Mouse (Mus musculus) lung, embryonic 16.5 days (tissue): ENCODE measurements around the gene Sec62. TPM values are rescaled to one million over a fixed set of nuclear protein-coding genes. Genes with fewer than 3 reads are reported as not detected.

Source experiments
- polyA plus RNA-seq: library from polyadenylated mRNA; unstranded; fragments of >200 nt; fragmentation: Nextera tagmentation; extraction: Ambion mirVana; gene quantifications from 2 replicates; pipeline ENCODE4 v1.2.1, GENCODE M21; 2015

Gene Sec62
- polyA plus RNA-seq, 1 experiment from 2014 or later = 96.2 TPM

Other genes starting within 250 kb of the Sec62 start
- gene Mecom, start 244.9 kb upstream of the Sec62 start, polyA plus RNA-seq = 69.5 and 73.4 TPM in 2 replicates
- 0.10 TPM in 1 of 2 replicates, not detected in the other for gene Actrt3, start 192.9 kb upstream of the Sec62 start, polyA plus RNA-seq
- gene Mynn, start 190.8 kb upstream of the Sec62 start, polyA plus RNA-seq = 31.6 and 32.8 TPM in 2 replicates
- gene Lrriq4, start 148.4 kb upstream of the Sec62 start, polyA plus RNA-seq = not detected in 2 replicates
- 6.4 and 6.7 TPM in 2 replicates for gene Lrrc34, start 145.0 kb upstream of the Sec62 start, polyA plus RNA-seq
- 0.49 and 0.55 TPM in 2 replicates for gene Lrrc31, start 93.0 kb upstream of the Sec62 start, polyA plus RNA-seq
- not detected in 2 replicates for gene Samd7, start 46.6 kb upstream of the Sec62 start, polyA plus RNA-seq
- 5.0 and 5.1 TPM in 2 replicates for gene Gpr160, start 63.1 kb downstream of the Sec62 start, polyA plus RNA-seq
- 6.7 and 7.2 TPM in 2 replicates for gene Phc3, start 176.5 kb downstream of the Sec62 start, polyA plus RNA-seq
- 51.0 and 53.2 TPM in 2 replicates for gene Prkci, start 202.9 kb downstream of the Sec62 start, polyA plus RNA-seq